18 mouse cellular contexts compared by ENCODE assay signal in the genomic region with DNA sequence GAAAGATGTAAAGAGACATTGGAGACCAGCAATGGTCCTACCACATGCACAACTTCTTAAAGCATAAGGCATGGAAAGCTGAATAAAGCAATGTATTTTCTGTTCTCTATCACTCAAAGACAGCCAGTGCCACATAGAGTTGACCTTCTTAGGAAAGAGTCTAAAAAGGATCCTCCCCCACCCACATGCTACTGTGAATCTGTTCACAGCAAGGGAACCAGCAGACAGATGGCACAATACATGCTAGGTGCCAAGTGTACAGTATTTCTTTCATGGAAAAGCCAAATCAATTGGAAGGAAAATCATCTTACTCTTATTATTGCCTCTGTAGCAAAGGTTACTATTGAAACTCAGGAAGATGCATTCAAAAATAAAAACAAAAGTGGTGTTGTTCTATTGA.
A peak's percentile ranks its signal among the peaks of the same experiment; 100 is the strongest.
DNase-seq lines count a peak whose midpoint lies in the region; ATAC-seq and TF ChIP-seq lines count a peak whose summit lies in the region.
"Had no signal": no experiment of that assay in that cellular context is flagged by ENCODE, and none has a peak within 500 bp of the region (broad histone marks: within the 10 kb centered on the region; RNA-seq: fewer than 3 reads in every experiment).

No protein-coding gene starts in this region.

- DNase-seq in midbrain, postnatal 0 days (ENCODE audit: low spot score): peak; percentile 69
- DNase-seq in cerebellum, adult 9-11 months: peak; percentile 90
- DNase-seq in layer of hippocampus, adult 9-10 months (ENCODE audit: low spot score): peak; percentile 62
- peak; percentile 14 for DNase-seq in right cerebral cortex, postnatal 25 days
- no peak for DNase-seq in gastrocnemius, postnatal 36 days
- no peak for DNase-seq in retina, embryonic 14.5 days (ENCODE audit: low spot score)
- no peak for DNase-seq in urinary bladder, postnatal 36 days (ENCODE audit: low spot score in 2 of 2)
- DNase-seq: adrenal gland, postnatal 10 days; gastrocnemius, postnatal 25 days; kidney, postnatal 36 days; lung, postnatal 10 days had no signal

- H3K27me3 ChIP-seq in midbrain, postnatal 0 days (ENCODE audit: insufficient read depth, low read length): no peaks in the 10 kb centered on the region
- no peaks in the 10 kb centered on the region for H3K27me3 ChIP-seq in midbrain, embryonic 16.5 days (ENCODE audit: control insufficient read depth, insufficient read depth, low read depth, low read length)
- H3K27me3 ChIP-seq: CH12.LX; limb, embryonic 15.5 days; midbrain, embryonic 13.5 days; neural tube, embryonic 12.5 days; Patski had no signal

- no peak for TF ChIP-seq CTCF in midbrain, postnatal 0 days (IDR thresholded peaks at IDR 0.05)

- no peak; the same call in 1 of the 2 replicates for ATAC-seq in midbrain, postnatal 0 days (ENCODE audit: low FRiP score)
- no peak for ATAC-seq in midbrain, embryonic 16.5 days
- ATAC-seq: intestine, embryonic 16.5 days; midbrain, embryonic 13.5 days; Patski had no signal

- no peaks in the 10 kb centered on the region for H3K4me1 ChIP-seq in midbrain, postnatal 0 days (ENCODE audit: insufficient read depth, low read length)
- H3K4me1 ChIP-seq in midbrain, embryonic 16.5 days (ENCODE audit: control insufficient read depth, insufficient read depth, low read length): no peaks in the 10 kb centered on the region
- H3K4me1 ChIP-seq: limb, embryonic 15.5 days; midbrain, embryonic 13.5 days; neural tube, embryonic 12.5 days had no signal

- no peak overlapping the region for H3K4me3 ChIP-seq in midbrain, postnatal 0 days (ENCODE audit: low read depth, low read length)
- no peak overlapping the region for H3K4me3 ChIP-seq in midbrain, embryonic 16.5 days (ENCODE audit: low read depth, low read length)
- H3K4me3 ChIP-seq: limb, embryonic 15.5 days; midbrain, embryonic 13.5 days; neural tube, embryonic 12.5 days had no signal

- H3K27ac ChIP-seq in midbrain, postnatal 0 days (ENCODE audit: low read depth, low read length): no peak overlapping the region
- no peak overlapping the region for H3K27ac ChIP-seq in midbrain, embryonic 16.5 days (ENCODE audit: low read length)
- H3K27ac ChIP-seq: limb, embryonic 15.5 days; midbrain, embryonic 13.5 days; neural tube, embryonic 12.5 days had no signal

- H3K4me2 ChIP-seq in midbrain, postnatal 0 days (ENCODE audit: low read depth, low read length, poor library complexity, severe bottlenecking): no peak overlapping the region
- H3K4me2 ChIP-seq in midbrain, embryonic 16.5 days (ENCODE audit: low read length): no peak overlapping the region
- H3K4me2 ChIP-seq: limb, embryonic 15.5 days; midbrain, embryonic 13.5 days; neural tube, embryonic 12.5 days had no signal

- H3K36me3 ChIP-seq in midbrain, postnatal 0 days (ENCODE audit: insufficient read depth, low read length): no peaks in the 10 kb centered on the region
- H3K36me3 ChIP-seq in midbrain, embryonic 16.5 days (ENCODE audit: control insufficient read depth, insufficient read depth, low read length): no peaks in the 10 kb centered on the region
- H3K36me3 ChIP-seq: limb, embryonic 15.5 days; midbrain, embryonic 13.5 days; neural tube, embryonic 12.5 days had no signal

- H3K9ac ChIP-seq in midbrain, postnatal 0 days (replicated peaks; ENCODE audit: low read length, poor library complexity, severe bottlenecking): no peak overlapping the region
- H3K9ac ChIP-seq in midbrain, embryonic 16.5 days (ENCODE audit: low read depth, low read length): no peak overlapping the region
- H3K9ac ChIP-seq: limb, embryonic 15.5 days; midbrain, embryonic 13.5 days; neural tube, embryonic 12.5 days had no signal

- H3K9me3 ChIP-seq in midbrain, postnatal 0 days (ENCODE audit: low read length): no peaks in the 10 kb centered on the region
- H3K9me3 ChIP-seq in midbrain, embryonic 16.5 days (replicated peaks; ENCODE audit: control insufficient read depth, low read length, poor library complexity, severe bottlenecking): no peaks in the 10 kb centered on the region
- H3K9me3 ChIP-seq: limb, embryonic 15.5 days; midbrain, embryonic 13.5 days; neural tube, embryonic 12.5 days had no signal

- intact Hi-C loops in gastrocnemius, postnatal 36 days (cut with DNase I): no loop called here

Comparison
In these comparisons a context has a peak if more than half of its experiments do, and no peak if none do; other contexts are left out.
1. DNase-seq: peak in midbrain, postnatal 0 days (single experiment), cerebellum, adult 9-11 months (single experiment), layer of hippocampus, adult 9-10 months (single experiment) and right cerebral cortex, postnatal 25 days (single experiment); none in gastrocnemius, postnatal 36 days (0 of 2), retina, embryonic 14.5 days (single experiment) and urinary bladder, postnatal 36 days (0 of 2).